In the genomic region with DNA sequence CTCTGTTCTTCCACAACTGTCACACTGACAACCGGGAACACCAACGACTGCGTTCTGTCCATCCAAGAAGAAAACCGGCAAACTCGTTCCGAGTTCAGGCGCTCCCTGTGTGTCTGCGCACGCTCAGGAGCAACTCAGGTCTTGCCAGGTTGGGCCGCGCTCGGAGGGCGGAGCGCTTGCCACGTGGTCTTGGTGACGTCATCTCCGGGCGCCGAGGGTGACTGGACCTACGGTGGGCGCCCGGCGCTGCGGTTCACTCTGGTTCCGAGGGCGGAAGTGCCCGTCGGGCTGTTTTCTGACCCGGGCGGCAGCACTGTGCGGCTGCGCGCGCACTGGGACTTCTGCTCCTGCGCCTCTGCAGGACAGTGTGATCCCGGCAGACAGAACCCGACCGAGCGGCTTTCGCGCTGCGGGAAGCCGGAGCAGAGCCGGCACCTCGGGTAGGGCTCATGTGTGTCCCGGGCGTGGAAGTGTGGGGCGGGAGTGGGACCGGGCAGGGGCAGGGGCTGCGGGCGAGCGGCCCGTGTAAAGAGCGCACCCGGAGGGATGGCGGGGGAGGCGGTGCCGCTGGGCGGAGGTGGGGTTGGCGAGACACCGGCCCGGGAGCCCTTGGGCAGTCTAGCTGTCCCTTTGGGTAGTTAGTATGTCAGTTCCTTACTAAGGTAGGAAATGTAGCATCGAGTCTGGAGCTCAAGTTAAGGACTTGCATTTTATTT, we compare ENCODE assay signal across 7 mouse cellular contexts. TPM values are rescaled to one million over a fixed set of nuclear protein-coding genes. Genes with fewer than 3 reads are reported as not detected.
DNase-seq lines count a peak whose midpoint lies in the region; ATAC-seq lines count a peak whose summit lies in the region.

Gene Atg5, plus strand, starts transcription at position 214 of the 716 bp plus-strand sequence.

- H3K4me2 ChIP-seq in embryonic facial prominence, embryonic 11.5 days (ENCODE audit: low read depth, low read length) = peak within 1 kb of the TSS; percentile 62
- peak within 1 kb of the TSS; percentile 77 for H3K4me2 ChIP-seq in midbrain, embryonic 13.5 days (replicated peaks)

- H3K4me3 ChIP-seq in embryonic facial prominence, embryonic 11.5 days (ENCODE audit: low read depth, low read length) = peak within 1 kb of the TSS; percentile 87
- peak within 1 kb of the TSS; percentile 95 for H3K4me3 ChIP-seq in limb, embryonic 10.5 days
- peak within 1 kb of the TSS; percentile 64 for H3K4me3 ChIP-seq in midbrain, embryonic 13.5 days (replicated peaks)

- DNase-seq in adrenal gland, postnatal 14 days = peak; percentile 100
- DNase-seq in embryonic facial prominence, embryonic 11.5 days (ENCODE audit: low spot score) = peak; percentile 99
- peak; percentile 98 for DNase-seq in kidney, adult 11 months
- peak; percentile 100 for DNase-seq in limb, embryonic 10.5 days (ENCODE audit: low spot score)
- DNase-seq in spleen, adult 12 weeks (ENCODE audit: low spot score) = peak; percentile 97

- no peaks in the 10 kb centered on the region for H3K27me3 ChIP-seq in embryonic facial prominence, embryonic 11.5 days (ENCODE audit: control insufficient read depth, insufficient read depth, low read length)
- no peaks in the 10 kb centered on the region for H3K27me3 ChIP-seq in limb, embryonic 10.5 days (ENCODE audit: low read depth, poor library complexity, severe bottlenecking)
- no peaks in the 10 kb centered on the region for H3K27me3 ChIP-seq in midbrain, embryonic 13.5 days

- under 1% methylated on average over 63 of the region's 63 CpGs for WGBS in embryonic facial prominence, embryonic 11.5 days
- under 1% methylated on average over 63 of the region's 63 CpGs for WGBS in limb, embryonic 10.5 days
- under 1% methylated on average over 63 of the region's 63 CpGs for WGBS in midbrain, embryonic 13.5 days

- H3K9me3 ChIP-seq in embryonic facial prominence, embryonic 11.5 days (replicated peaks; ENCODE audit: control insufficient read depth, low read length) = no peaks in the 10 kb centered on the region
- no peaks in the 10 kb centered on the region for H3K9me3 ChIP-seq in limb, embryonic 10.5 days (replicated peaks)
- H3K9me3 ChIP-seq in midbrain, embryonic 13.5 days = no peaks in the 10 kb centered on the region

- H3K9ac ChIP-seq in embryonic facial prominence, embryonic 11.5 days (replicated peaks; ENCODE audit: low read length) = peak within 1 kb of the TSS; percentile 91
- H3K9ac ChIP-seq in midbrain, embryonic 13.5 days (replicated peaks) = peak within 1 kb of the TSS; percentile 83

- peak within 1 kb of the TSS; percentile 86 for H3K27ac ChIP-seq in embryonic facial prominence, embryonic 11.5 days (replicated peaks; ENCODE audit: low read depth, low read length)
- H3K27ac ChIP-seq in limb, embryonic 10.5 days = peak within 1 kb of the TSS; percentile 96
- peak within 1 kb of the TSS; percentile 87 for H3K27ac ChIP-seq in midbrain, embryonic 13.5 days

- no peaks in the 10 kb centered on the region for H3K4me1 ChIP-seq in embryonic facial prominence, embryonic 11.5 days (ENCODE audit: control insufficient read depth, insufficient read depth, low read length)
- H3K4me1 ChIP-seq in limb, embryonic 10.5 days = peaks cover 29% of the 10 kb centered on the region
- peaks cover 31% of the 10 kb centered on the region for H3K4me1 ChIP-seq in midbrain, embryonic 13.5 days (replicated peaks)

- no peaks in the 10 kb centered on the region for H3K36me3 ChIP-seq in embryonic facial prominence, embryonic 11.5 days (replicated peaks; ENCODE audit: control insufficient read depth, insufficient read depth, low read depth, low read length)
- H3K36me3 ChIP-seq in limb, embryonic 10.5 days = 0 out of 2 replicates have a peak, but pooled peaks cover 3% of the 10 kb centered on the region
- no peaks in the 10 kb centered on the region for H3K36me3 ChIP-seq in midbrain, embryonic 13.5 days

- ATAC-seq in embryonic facial prominence, embryonic 11.5 days (replicated peaks; ENCODE audit: insufficient number of reproducible peaks, low FRiP score, low TSS enrichment, low read depth) = peak; percentile 99
- ATAC-seq in granulocyte monocyte progenitor cell, adult 5-6 weeks (replicated peaks; ENCODE audit: poor library complexity, severe bottlenecking) = peak; percentile 92
- ATAC-seq in midbrain, embryonic 13.5 days = peak; percentile 99

RNA-seq across cellular contexts. Expression of gene Atg5, which starts in this region (rescaled TPM):
- total RNA-seq in adrenal gland, postnatal 14 days (2021) = 26.1 and 26.8 TPM in 2 replicates
- 58.4 and 65.4 TPM in 2 replicates for polyA plus RNA-seq in embryonic facial prominence, embryonic 11.5 days (2014; fragmentation: Nextera tagmentation; extraction: Ambion mirVana)
- 25.2 and 32.4 TPM in 2 replicates for total RNA-seq in granulocyte monocyte progenitor cell, adult 5-6 weeks (2014; fragmentation: Nextera tagmentation)
- total RNA-seq in granulocyte monocyte progenitor cell, adult 5-6 weeks (2017) = 33.0 and 42.7 TPM in 2 replicates
- polyA plus RNA-seq in limb, embryonic 10.5 days (2016; fragmentation: Nextera tagmentation; extraction: Ambion mirVana) = 58.5 and 63.3 TPM in 2 replicates
- polyA plus RNA-seq in midbrain, embryonic 13.5 days (2015; fragmentation: Nextera tagmentation; extraction: Ambion mirVana) = 51.9 and 53.5 TPM in 2 replicates

Comparison
In these comparisons a context has a peak if more than half of its experiments do, and no peak if none do; other contexts are left out.
1. Peak in every context shown above with its lines: DNase-seq, ATAC-seq, H3K4me3 ChIP-seq and H3K27ac ChIP-seq.